Mouse (Mus musculus) mouse trophoblast stem cell (cell line): Measurements from ENCODE around the gene Lama2.

Experiments used
- in situ Hi-C, 2 experiments: fragments of 300-500 bp; cut with MseI, MboI; formaldehyde crosslinking; loops; 2 replicates in 1 of 2; 3 replicates in 1 of 2; pipeline ENCODE4 v1.15.1; 2025

The Lama2 gene

DNA sequence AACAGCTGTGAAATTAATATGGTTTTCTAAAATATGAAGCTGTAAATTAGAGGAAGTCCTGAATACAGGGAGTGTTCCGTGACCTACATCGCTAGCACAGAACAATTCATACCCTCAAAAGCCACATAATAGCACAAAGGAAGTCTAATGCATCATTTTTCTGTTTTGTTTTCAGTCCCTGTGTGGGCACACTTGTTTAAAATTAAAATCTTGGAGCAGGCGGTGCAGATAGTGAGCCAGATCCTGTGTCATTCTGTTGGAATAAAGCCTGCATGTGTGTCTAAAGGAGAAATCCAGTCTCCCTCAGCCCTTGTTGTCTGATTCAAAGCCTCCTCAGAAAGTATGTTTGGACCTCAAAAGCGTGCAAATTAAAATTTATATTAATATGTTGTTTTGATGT lies 234.9 kb downstream of the Lama2 start:
- in situ Hi-C loops: no loop called here

- in situ Hi-C loops: no loop called here
Measured at GRCm38 (mm10) chr10:27382887-27383609, 236.5 kb downstream of the Lama2 start.

GRCm38 (mm10) chr10:27378286-27378685 lies 241.3 kb downstream of the Lama2 start:
- in situ Hi-C loops: no loop called here

- in situ Hi-C loops: no loop called here
Measured at GRCm38 (mm10) chr10:27344278-27344677, 275.3 kb downstream of the Lama2 start.

DNA sequence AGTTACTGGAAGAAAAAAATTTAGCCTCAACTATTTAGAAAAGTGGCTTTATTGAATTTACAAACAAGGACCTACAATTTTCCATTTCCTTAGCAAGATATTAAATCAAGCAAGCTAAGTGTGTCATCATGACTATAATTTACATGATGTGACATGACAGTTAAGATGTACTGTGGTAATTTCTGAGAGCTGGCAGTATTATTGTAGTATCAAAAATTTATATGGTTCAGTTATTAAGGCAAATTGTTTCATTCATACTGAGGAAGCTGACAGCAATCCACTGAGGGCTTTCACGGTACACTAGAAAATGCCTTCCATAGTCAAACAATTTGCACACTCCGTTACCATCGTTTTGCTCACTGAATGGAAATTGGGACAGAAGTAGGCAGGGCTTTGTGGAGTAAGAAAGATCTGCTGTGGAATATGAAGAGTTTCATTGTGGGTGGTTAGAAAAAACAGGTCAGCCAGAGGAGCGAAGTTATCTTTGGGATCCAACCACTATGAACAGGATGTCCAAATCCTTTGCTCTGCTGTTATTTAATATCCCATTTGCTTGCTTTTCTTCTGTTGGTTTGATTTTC lies 297.1 kb downstream of the Lama2 start:
- in situ Hi-C loops: no loop called here

- in situ Hi-C loops: no loop called here
Measured at GRCm38 (mm10) chr10:27307444-27307843, 312.1 kb downstream of the Lama2 start.

DNA sequence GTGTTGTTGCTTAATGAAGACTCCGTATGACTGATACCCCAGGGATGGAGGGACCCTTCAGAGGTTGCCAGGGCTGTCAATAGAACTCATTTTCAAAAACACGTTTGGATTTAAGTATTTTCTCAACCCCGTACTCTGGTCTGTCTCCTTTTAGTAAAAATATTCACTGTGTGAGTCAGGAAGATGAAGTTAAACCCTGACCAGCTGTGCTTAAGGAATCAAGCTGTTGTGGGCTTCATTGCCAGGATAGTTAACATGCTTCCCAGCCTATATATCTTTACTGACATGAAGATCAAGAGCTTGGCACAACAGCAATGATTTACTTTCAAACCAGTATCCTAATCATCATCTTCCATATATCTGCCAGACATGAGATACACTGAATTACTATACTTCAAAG lies 314.3 kb downstream of the Lama2 start:
- in situ Hi-C loops: no loop called here

- in situ Hi-C loops: no loop called here
Measured at GRCm38 (mm10) chr10:27285098-27285860, 334.3 kb downstream of the Lama2 start.

- in situ Hi-C loops: no loop called here
Measured at GRCm38 (mm10) chr10:27267432-27267831, 352.1 kb downstream of the Lama2 start.

DNA sequence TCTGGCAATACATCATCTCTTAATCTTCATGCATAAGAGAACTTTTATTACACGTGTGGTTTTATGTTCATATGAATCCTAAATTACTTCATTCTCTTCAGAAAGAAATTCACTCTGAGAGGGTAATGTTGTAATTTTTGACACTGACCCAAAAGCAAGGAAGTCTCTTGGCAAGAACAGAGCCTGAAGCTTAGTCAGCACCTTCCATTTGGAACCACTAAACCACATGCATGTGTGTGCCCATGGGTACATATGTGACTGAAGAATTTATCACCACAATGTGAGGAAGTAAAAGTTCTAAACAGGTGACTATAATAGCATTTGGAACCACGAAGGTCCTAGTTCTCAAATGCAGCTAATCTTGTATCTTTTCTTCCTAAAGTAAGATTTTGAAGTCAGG lies 353.7 kb downstream of the Lama2 start:
- in situ Hi-C loops: no loop called here

- in situ Hi-C loops: no loop called here
Measured at GRCm38 (mm10) chr10:27264713-27265112, 354.8 kb downstream of the Lama2 start.

DNA sequence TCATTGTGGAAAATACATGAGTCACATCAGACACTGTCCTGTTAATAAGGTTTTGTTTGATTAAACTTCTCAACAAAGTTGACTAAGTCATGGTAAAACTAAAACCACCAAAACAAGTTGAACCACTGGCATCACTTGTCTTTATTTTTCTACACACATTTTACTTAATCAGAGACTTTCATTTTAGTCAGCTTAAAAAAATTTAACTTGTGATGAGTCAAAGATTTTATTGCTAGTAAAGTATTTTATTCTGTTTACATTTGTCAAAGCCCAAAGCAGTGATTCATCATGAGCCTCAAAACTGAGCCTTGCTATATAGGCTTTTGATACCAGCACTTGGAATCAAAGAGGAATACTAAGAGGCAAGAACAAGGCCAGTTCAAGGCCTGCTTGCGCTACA lies 369.8 kb downstream of the Lama2 start:
- in situ Hi-C loops: no loop called here

DNA sequence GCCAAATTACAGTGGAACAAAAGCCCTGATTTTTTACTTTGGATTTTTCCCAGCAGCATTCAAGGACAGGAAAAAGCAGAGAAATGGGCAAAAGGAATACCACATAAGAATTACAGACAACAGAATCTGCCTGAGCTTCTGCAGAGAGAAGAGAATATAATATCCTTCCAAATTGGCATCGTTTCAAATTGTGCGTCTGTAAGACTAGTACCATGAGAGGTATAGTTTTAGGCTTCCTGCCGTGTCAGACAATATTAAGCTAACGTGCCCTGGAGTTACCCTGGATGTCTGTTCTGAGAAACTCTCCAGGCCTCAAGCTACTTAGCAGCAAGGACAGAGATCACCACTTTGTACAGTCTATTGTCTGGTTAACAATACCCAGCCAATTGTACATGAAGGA lies 384.8 kb downstream of the Lama2 start:
- in situ Hi-C loops: no loop called here

- in situ Hi-C loops: no loop called here
Measured at GRCm38 (mm10) chr10:27233577-27233976, 386.0 kb downstream of the Lama2 start.

GRCm38 (mm10) chr10:27223815-27224375 lies 395.7 kb downstream of the Lama2 start:
- in situ Hi-C loops: no loop called here

GRCm38 (mm10) chr10:27222639-27223315 lies 396.8 kb downstream of the Lama2 start:
- in situ Hi-C loops: no loop called here

DNA sequence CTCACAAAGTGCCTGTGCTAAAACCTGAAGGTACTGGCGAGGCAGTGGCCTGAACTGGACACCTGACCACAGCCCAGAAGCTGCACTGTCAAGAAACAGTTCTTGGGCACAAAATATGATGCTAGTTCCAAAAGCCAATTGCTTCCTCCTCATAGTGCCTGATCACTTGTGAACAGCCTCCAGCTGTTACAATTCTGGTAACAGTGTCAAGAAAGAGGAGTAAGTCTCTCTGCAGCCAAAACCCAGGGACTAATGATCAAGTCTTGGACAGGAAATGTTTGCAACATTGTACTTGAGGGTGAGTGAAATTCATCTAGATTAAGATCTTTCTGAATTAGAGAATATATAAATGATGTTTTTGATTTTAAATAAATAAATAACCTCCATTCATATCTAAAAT lies 399.9 kb downstream of the Lama2 start:
- in situ Hi-C loops: no loop called here

- in situ Hi-C loops: no loop called here
Measured at GRCm38 (mm10) chr10:27207320-27207719, 412.2 kb downstream of the Lama2 start.

GRCm38 (mm10) chr10:27198443-27198842 lies 421.1 kb downstream of the Lama2 start:
- in situ Hi-C loops: no loop called here

DNA sequence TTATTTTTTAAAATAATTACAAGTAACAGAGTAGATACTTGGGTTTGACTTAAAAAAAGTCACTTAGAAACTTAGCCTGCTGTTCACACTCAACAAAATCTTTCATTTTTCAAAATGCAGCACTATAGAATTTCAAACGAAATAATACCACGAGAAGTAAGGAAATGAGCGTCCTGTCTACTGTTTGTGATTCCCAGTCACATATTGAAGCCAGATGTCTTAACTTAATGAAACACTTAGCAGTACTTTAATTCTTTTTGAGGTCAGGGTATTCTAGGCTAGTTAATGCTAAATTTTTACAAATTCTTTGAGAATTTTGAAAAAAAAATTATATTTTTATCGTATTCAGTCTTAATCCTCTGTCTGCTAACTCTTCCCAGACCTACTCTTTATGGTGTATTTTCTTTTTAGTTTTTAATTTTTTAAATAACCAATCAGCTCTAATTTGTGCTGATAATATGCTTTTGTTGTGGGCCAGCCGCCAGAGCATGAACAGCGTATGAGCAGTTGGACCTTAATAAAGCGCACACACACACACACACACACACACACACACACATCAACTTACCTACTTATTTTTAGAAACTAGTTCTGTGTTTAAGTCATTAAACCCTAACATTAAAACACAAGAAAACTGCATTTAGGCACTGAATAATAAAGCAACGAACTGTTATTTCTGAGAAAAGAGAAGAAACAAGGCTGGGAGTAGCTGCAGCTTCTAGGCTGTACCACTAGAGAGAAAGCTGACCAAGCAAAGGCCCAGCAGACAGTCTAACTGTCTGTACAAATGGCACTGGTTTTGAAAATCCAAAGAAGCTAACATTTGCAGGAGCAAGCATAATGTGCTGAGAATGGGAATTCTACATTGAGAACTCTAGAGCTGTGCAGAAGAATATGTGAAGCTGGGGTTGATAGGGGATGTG lies 425.3 kb downstream of the Lama2 start:
- in situ Hi-C loops: no loop called here
